Mouse (Mus musculus) ES-E14 (cell line): ENCODE results near the gene Hspa1l. TPM values are rescaled to one million over a fixed set of nuclear protein-coding genes. Genes with fewer than 3 reads are reported as not detected.
A peak's percentile ranks its signal among the peaks of the same experiment; 100 is the strongest.

Experiments
- DNase-seq: peaks from one replicate; pipeline ENCODE4 v3.0.0-alpha.2; 2013; ENCODE audit warnings: low read depth, low spot score
- H3K27ac ChIP-seq: 2 replicates; pipeline ENCODE4 v1.5.1; 2012; ENCODE audit warnings: low read depth, mild to moderate bottlenecking, low read length, moderate library complexity, mixed read lengths; ENCODE audit not compliant: poor library complexity, insufficient read depth, severe bottlenecking
- H3K36me3 ChIP-seq: 2 replicates; pipeline ENCODE4 v1.6.1; 2012; ENCODE audit warnings: mild to moderate bottlenecking, low read length, moderate library complexity, mixed read lengths; ENCODE audit not compliant: control insufficient read depth, poor library complexity, insufficient read depth, severe bottlenecking
- H3K4me1 ChIP-seq, 2 experiments: fragments of 150-350 bp in 1 of 2; sonication (generic) in 1 of 2; 2 replicates each; pipeline ENCODE4 v1.6.1; 2012; ENCODE audit warnings: low read length in 2 of 2, mild to moderate bottlenecking in 1 of 2, mixed read lengths in 1 of 2; ENCODE audit not compliant: control insufficient read depth in 2 of 2, insufficient read depth in 2 of 2, poor library complexity in 1 of 2
- H3K4me3 ChIP-seq, 2 experiments: fragments of 150-350 bp in 1 of 2; sonication (generic) in 1 of 2; 2 replicates each; pipeline ENCODE4 v1.5.1; 2012; ENCODE audit warnings: low read length in 2 of 2, low read depth in 1 of 2, mild to moderate bottlenecking in 1 of 2, mixed read lengths in 1 of 2; ENCODE audit not compliant: insufficient read depth in 1 of 2, poor library complexity in 1 of 2, severe bottlenecking in 1 of 2
- H3K9ac ChIP-seq: 2 replicates; pipeline ENCODE4 v1.6.1; 2012; ENCODE audit warnings: low read depth, mild to moderate bottlenecking, low read length, mixed read lengths; ENCODE audit not compliant: poor library complexity, insufficient read depth, severe bottlenecking
- H3K9me3 ChIP-seq: fragments of 150-350 bp; sonication (generic); 2 replicates; pipeline ENCODE4 v1.6.1; 2012; ENCODE audit warnings: low read depth, mild to moderate bottlenecking, low read length; ENCODE audit not compliant: control insufficient read depth, insufficient read depth
- CHD2 ChIP-seq: IDR thresholded peaks from 2 replicates; pipeline ENCODE4 v1.6.1; 2014; ENCODE audit warnings: mild to moderate bottlenecking, low read depth, low read length, inconsistent platforms
- HCFC1 ChIP-seq: IDR thresholded peaks from 2 replicates; pipeline ENCODE4 v1.6.1; 2012; ENCODE audit warnings: low read length, inconsistent platforms, borderline replicate concordance; ENCODE audit not compliant: insufficient read depth
- MAFK ChIP-seq: IDR thresholded peaks from 2 replicates; pipeline ENCODE4 v1.6.1; 2014; ENCODE audit warnings: mild to moderate bottlenecking, low read depth, low read length, inconsistent platforms; ENCODE audit not compliant: insufficient read depth
- ZC3H11A ChIP-seq: IDR thresholded peaks from 2 replicates; pipeline ENCODE4 v1.6.1; 2012; ENCODE audit warnings: low read depth, mild to moderate bottlenecking, inconsistent platforms, low read length, borderline replicate concordance
- ZNF384 ChIP-seq: IDR thresholded peaks from 2 replicates; pipeline ENCODE4 v1.6.1; 2012; ENCODE audit warnings: low read depth, low read length, inconsistent platforms
- in situ Hi-C, 2 experiments: fragments of 600-800 bp; cut with MboI; formaldehyde crosslinking; loops; one replicate each; pipeline ENCODE4 v1.15.1; 2025; ENCODE audit warnings: low sequenced_read_pairs in 2 of 2, inconsistent platforms in 1 of 2; ENCODE audit not compliant: unreplicated experiment in 2 of 2
- total RNA-seq: library from RNA; depleted of rRNA; stranded (reverse); fragments of 300-350 nt; gene quantifications from 2 replicates; pipeline ENCODE4 v1.2.3, GENCODE M21; 2012

Hspa1l gene
- total RNA-seq, 1 experiment = 0.45 TPM

DNA sequence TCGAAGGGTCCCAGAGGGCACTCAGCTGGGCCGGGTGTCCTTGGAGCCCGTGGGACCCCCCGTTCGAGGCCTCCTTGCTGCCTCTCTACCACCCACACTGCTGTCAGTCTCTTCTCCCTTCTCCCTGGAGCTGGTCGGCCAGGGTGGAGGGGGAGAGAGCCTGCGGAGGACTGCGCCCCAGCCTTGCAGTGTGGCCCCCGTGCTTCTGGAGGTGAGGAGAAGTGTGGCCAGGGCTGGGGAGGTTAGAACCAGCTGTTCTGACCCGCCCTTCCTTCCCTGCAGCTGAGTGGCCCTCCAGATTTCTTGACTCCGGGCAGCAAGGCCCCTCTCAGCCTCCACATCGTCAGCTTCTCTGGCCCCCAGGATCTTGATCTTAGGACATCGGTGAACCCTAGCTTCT lies 51.8 kb downstream of the Hspa1l start:
- Histone ChIP-seq H3K9me3 (no peaks in the 10 kb centered on the region), H3K36me3 (no peaks in the 10 kb centered on the region), H3K9ac (no peak overlapping the region), H3K27ac (no peak overlapping the region), H3K4me1 (peaks cover 2 to 26% of the 10 kb centered on the region in 2 experiments; a peak in 3 of 4 replicates), H3K4me3 (no peak overlapping the region)
- DNase-seq = no peak
- TF ChIP-seq MAFK = no peak
- TF ChIP-seq CHD2 = no peak
- TF ChIP-seq ZNF384 = no peak
- TF ChIP-seq ZC3H11A = no peak
- TF ChIP-seq HCFC1 = no peak
- in situ Hi-C loops = loop anchor here in 1 of 2 experiments (25.0 kb wide), 1 partner anchor 88 kb away; the partner anchor contains the start of genes Csnk2b, Gpank1, Ly6g5b and Ly6g5c

DNA sequence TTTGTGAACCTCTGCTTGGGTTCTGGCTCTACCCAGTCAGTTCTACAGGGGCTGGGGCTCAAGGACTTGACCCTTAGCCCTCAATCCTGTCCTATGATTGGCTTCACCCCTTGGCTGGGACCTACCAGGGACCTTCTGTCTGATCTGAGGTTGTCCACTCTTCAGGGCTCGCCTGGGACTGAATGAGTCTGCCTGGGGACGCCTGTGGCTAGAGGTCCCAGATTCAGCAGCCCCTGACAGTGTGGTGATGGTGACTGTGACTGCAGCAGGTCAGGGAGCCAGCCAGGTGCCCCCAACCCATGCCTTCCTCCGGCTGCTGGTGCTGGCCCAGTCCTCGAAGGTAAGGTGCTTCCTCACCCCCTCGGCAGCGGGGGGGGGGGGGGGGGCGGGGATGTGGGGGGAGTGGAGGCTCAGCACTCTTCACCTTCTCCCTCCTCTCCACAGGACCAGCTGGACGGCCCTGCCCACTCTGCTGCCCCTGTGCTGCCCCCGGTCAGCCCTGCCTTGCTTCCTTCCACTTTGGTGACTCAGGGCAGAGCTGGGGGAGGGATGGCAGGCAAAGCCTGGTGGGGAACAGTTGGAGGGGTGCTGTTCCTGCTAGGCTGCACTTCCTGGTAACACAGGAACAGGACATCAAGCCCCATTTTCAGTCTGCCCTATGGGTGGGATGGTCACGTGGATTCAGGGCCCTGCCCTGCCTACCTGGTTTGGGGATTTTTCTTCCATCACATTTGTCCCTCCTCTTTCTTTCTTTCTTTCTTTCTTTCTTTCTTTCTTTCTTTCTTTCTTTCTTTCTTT lies 52.4 kb downstream of the Hspa1l start:
- H3K4me3 ChIP-seq = no peak overlapping the region
- H3K9ac ChIP-seq = no peak overlapping the region
- H3K9me3 ChIP-seq = no peaks in the 10 kb centered on the region
- H3K27ac ChIP-seq = no peak overlapping the region
- H3K4me1 ChIP-seq = peaks cover 2 to 28% of the 10 kb centered on the region in 2 experiments; a peak in 3 of 4 replicates
- TF ChIP-seq HCFC1 = no peak
- no peak for TF ChIP-seq MAFK
- TF ChIP-seq ZC3H11A = no peak
- no peak for TF ChIP-seq CHD2
- TF ChIP-seq ZNF384 = no peak
- no peak for DNase-seq
- H3K36me3 ChIP-seq = no peaks in the 10 kb centered on the region
- in situ Hi-C loops = loop anchor here in 1 of 2 experiments (25.0 kb wide), 1 partner anchor 87 kb away; the partner anchor contains the start of genes Csnk2b, Gpank1, Ly6g5b and Ly6g5c

DNA sequence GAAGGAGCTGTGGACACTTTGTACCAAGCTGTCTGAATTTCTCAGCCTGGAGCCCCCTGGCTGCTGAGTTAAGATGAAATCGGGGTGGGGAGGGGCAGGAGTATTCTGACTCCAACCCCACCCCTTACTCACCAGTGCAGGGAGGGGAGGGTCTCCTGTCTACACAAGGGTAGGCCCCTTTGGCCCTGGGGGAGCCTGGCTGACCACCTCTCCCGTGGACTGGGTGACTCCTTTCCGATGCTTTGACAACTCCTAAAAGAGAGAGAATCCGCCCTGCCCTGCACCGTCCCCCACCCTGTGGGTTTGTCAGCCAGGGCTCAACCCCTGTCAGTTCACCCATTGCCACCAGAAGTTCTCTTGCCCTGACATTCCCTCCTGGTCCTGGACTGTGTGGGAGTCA lies 53.7 kb downstream of the Hspa1l start:
- in situ Hi-C loops = no loop called here
- Histone ChIP-seq H3K36me3 (no peaks in the 10 kb centered on the region), H3K9ac (no peak overlapping the region), H3K4me3 (no peak overlapping the region), H3K27ac (no peak overlapping the region), H3K4me1 (peaks cover 2 to 35% of the 10 kb centered on the region in 2 experiments; a peak in 3 of 4 replicates), H3K9me3 (no peaks in the 10 kb centered on the region)
- DNase-seq = no peak
- no peak for TF ChIP-seq ZNF384
- no peak for TF ChIP-seq HCFC1
- no peak for TF ChIP-seq CHD2
- no peak for TF ChIP-seq MAFK
- TF ChIP-seq ZC3H11A = no peak

DNA sequence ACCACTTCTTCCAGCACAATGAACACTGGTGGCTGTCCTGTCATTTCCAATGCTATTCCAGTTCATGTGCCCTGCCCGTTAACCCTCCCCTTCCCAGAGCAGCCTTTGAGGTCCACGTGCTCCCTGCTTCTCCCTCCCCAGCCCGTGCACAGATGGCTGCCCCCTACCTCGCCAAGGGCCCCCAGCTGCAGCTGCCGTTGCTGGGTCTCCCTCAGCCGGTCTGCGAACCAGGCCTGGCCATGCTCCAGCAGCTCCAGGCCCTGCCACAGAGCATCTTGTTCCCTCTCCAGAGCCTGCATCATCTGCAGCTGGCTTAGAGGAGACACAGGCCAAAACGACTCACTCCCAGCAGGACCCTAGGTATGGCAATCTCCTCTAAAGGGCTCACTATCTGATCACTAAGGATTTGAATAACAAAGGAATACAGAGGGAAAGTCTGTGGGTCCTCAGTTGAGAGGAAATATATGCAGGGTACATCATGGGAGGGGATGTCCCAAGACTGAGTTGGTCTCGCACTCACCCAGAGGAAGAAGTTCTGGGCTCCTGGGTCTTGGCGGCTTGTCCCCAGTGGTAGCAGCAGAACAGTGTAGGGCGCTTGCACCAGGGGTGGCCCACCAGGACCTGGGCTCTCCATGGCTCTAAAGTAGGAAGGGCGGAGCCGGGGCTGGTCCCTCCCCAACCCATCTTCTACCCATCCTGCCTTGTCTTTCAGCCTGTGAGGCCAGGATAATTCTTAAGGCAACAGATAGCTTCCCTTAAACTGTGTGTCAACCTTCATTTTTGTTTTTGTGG lies 55.0 kb downstream of the Hspa1l start, which contains the start of gene Sapcd1:
Sapcd1 (minus strand) TSS at position 740 of the 792 bp plus-strand sequence.
- no peak for DNase-seq
- H3K4me3 ChIP-seq = peak within 1 kb of the TSS in 1 of 2 experiments; percentile 4; a peak in 1 of 4 replicates
- in situ Hi-C loops = no loop called here
- no peaks in the 10 kb centered on the region for H3K9me3 ChIP-seq
- H3K9ac ChIP-seq = no peak within 1 kb of the TSS
- peak within 1 kb of the TSS; percentile 8; the same call in 1 of the 2 replicates for H3K27ac ChIP-seq
- H3K4me1 ChIP-seq = peaks cover 0 to 29% of the 10 kb centered on the region in 2 experiments; a peak in 2 of 4 replicates
- TF ChIP-seq CHD2 (no peak), MAFK (no peak), HCFC1 (no peak), ZNF384 (no peak), ZC3H11A (no peak)
- H3K36me3 ChIP-seq = no peaks in the 10 kb centered on the region
